8 mouse cellular contexts compared by ENCODE assay signal in the genomic region with DNA sequence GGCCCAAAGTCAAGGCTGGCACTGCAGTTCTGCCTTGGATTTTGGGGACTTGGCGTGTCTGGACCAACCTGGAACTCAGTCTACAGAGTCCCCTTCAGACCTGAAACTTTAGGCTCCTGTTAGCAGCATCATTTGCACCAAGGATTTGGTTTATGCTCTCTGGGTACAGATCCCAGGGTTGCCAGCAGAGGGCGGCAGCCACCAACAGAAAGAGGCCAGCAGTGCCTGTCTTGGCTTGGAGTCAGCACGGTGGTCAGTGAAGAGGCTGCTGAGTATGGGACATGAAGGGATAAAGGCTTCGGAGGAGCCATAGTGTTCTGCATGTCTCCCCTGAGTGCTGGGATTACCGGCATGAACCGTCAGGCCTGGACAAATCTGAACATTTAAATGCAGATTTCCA. TPM values are rescaled to one million over a fixed set of nuclear protein-coding genes. Genes with fewer than 3 reads are reported as not detected.
DNase-seq lines count a peak whose midpoint lies in the region; ATAC-seq and TF ChIP-seq lines count a peak whose summit lies in the region.

No protein-coding gene starts in this region.

- no peak overlapping the region for H3K4me3 ChIP-seq in E14TG2a.4 (replicated peaks; ENCODE audit: low read length)

- H3K9me3 ChIP-seq in E14TG2a.4 (ENCODE audit: low read length), result no peaks in the 10 kb centered on the region

- TF ChIP-seq CTCF in E14TG2a.4 (conservative IDR thresholded peaks at IDR 0.05; ENCODE audit: low read length), result peak; percentile 84

- H3K4me1 ChIP-seq in E14TG2a.4 (replicated peaks; ENCODE audit: low read depth, low read length), result peaks cover 22% of the 10 kb centered on the region

- intact Hi-C loops in left cerebral cortex, postnatal 36 days (cut with DNase I), result loop anchor here (1.0 to 5.0 kb wide), 2 partner anchors 191 to 312 kb away; partner anchors contain the start of gene Fgf15

- DNase-seq in cerebellum, adult 8-10 months, result peak; percentile 39
- peak; percentile 41 for DNase-seq in cerebellum, adult 9-11 months
- peak; percentile 52 to 58 for DNase-seq in left cerebral cortex, postnatal 36 days (ENCODE audit: low spot score in 2 of 2)
- peak; percentile 60 for DNase-seq in ovary, postnatal 10 days (ENCODE audit: low spot score)
- DNase-seq in thymus, postnatal 10 days (ENCODE audit: low spot score in 2 of 2), result peak; percentile 25 to 55

- ATAC-seq in cerebellum, adult (ENCODE audit: insufficient number of reproducible peaks, low FRiP score, low TSS enrichment), result no peak
- ATAC-seq in granulocyte monocyte progenitor cell, adult 5-6 weeks (replicated peaks; ENCODE audit: poor library complexity, severe bottlenecking), result peak; percentile 43

- peaks cover 9% of the 10 kb centered on the region for H3K27me3 ChIP-seq in E14TG2a.4 (ENCODE audit: insufficient read depth, low read length)

- H3K36me3 ChIP-seq in E14TG2a.4 (ENCODE audit: insufficient read depth, low read length), result peaks cover 5% of the 10 kb centered on the region

RNA-seq across cellular contexts. Expression of gene Fadd, which starts 3.4 kb away (rescaled TPM):
- total RNA-seq in granulocyte monocyte progenitor cell, adult 5-6 weeks (2014; fragmentation: Nextera tagmentation), result 8.3 and 13.2 TPM in 2 replicates
- total RNA-seq in granulocyte monocyte progenitor cell, adult 5-6 weeks (2017), result 6.7 and 8.1 TPM in 2 replicates
- 1 to 10 TPM; 2.3 to 2.6 TPM for total RNA-seq in left cerebral cortex, postnatal 36 days (2021)

RNA-seq across cellular contexts. Expression of gene Ppfia1, which starts 32.1 kb away (rescaled TPM):
- total RNA-seq in granulocyte monocyte progenitor cell, adult 5-6 weeks (2014; fragmentation: Nextera tagmentation), result 29.4 and 31.4 TPM in 2 replicates
- 35.4 and 39.8 TPM in 2 replicates for total RNA-seq in granulocyte monocyte progenitor cell, adult 5-6 weeks (2017)
- 10 to 100 TPM; 26.0 to 38.4 TPM for total RNA-seq in left cerebral cortex, postnatal 36 days (2021)
